Mouse (Mus musculus) cerebellum, adult (tissue): ENCODE measurements at regions not wholly inside any gene's neighbourhood (a gene's known extent, or its start where the extent isn't known, plus 50 kb on each side); places are given as distances from the start of the nearest gene placed in this dataset.

Source experiments
- ATAC-seq: cut with Nextera tagmentation; 2 replicates; pipeline ENCODE4 v1.9.2; 2017; ENCODE audit warnings: mild to moderate bottlenecking, moderate library complexity, mixed read lengths; ENCODE audit not compliant: insufficient number of reproducible peaks, low FRiP score, low TSS enrichment

- ATAC-seq = no peak
Observed at GRCm38 (mm10) chr6:139075433-139075832, 417.1 kb upstream of the Igbp1b start.

- ATAC-seq = no peak
Observed at GRCm38 (mm10) chr6:139027696-139028095, 369.4 kb upstream of the Igbp1b start.

GRCm38 (mm10) chr6:139014526-139014925, 356.2 kb upstream of the Igbp1b start:
- no peak for ATAC-seq

GRCm38 (mm10) chr6:139010501-139010900, 352.2 kb upstream of the Igbp1b start:
- no peak for ATAC-seq
